Mouse (Mus musculus) neutrophil, adult 83 days (primary cell): Measurements from ENCODE around the gene Cps1. TPM values are rescaled to one million over a fixed set of nuclear protein-coding genes. Genes with fewer than 3 reads are reported as not detected.

ENCODE experiments used
- total RNA-seq, 2 experiments: library from RNA; stranded (reverse); gene quantifications; one replicate each; pipeline ENCODE4 v1.2.4; 2023

Gene Cps1
- total RNA-seq: not detected

DNA sequence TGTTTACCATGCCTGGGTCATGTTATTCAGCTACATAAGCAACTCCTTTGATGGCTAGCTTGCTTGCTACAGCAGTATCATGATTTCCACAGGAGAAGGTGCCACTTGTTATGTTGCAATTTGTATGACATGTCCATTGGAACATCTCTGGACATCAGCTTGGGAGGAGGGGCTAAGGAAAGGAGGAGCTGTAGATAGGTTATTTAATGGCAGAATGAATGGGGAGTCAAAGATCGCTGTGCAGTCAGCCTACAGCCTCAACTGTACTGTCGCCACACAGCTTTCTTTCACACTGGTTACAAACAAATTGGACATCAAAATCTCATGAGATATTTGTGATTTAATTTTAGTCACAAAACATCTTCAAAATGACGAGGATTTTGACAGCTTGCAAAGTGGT is at the start of gene Cps1:
Gene Cps1 (plus strand): TSS at position 230 of the 400 bp plus-strand sequence.

Other genes with a start within 250 kb of the Cps1 start
- gene Myl1, start 177.6 kb upstream of the Cps1 start, total RNA-seq: 1 to 10 TPM; 1.9 to 2.8 TPM
- 10 to 100 TPM; 13.2 to 13.7 TPM for gene Lancl1, start 84.2 kb upstream of the Cps1 start, total RNA-seq